Mouse (Mus musculus): ENCODE measurements around the gene Klk10. TPM values are rescaled to one million over a fixed set of nuclear protein-coding genes. Genes with fewer than 3 reads are reported as not detected.
A peak's percentile ranks its signal among the peaks of the same experiment; 100 is the strongest.

Gene Klk10
- polyA plus RNA-seq (2012; rRNA removed) (0.02 and 0.10 TPM in 2 replicates), polyA plus RNA-seq (2014; fragmentation: Nextera tagmentation; extraction: Ambion mirVana) (not detected in 2 replicates)

- Histone ChIP-seq H3K9ac (replicated peaks) (no peak within 1 kb of the TSS), H3K36me3 (replicated peaks; ENCODE audit: control insufficient read depth, insufficient read depth, low read depth) (no peaks in the 10 kb centered on the region), H3K4me1 (replicated peaks; ENCODE audit: control insufficient read depth in 2 of 2, insufficient read depth in 2 of 2, low read length in 1 of 2) (no peaks in the 10 kb centered on the region), H3K27me3 (ENCODE audit: control insufficient read depth, insufficient read depth, low read length) (no peaks in the 10 kb centered on the region), H3K4me2 (ENCODE audit: low read depth) (no peak within 1 kb of the TSS), H3K4me3 (ENCODE audit: insufficient read depth in 1 of 2, low read depth in 2 of 2, low read length in 2 of 2) (no peak within 1 kb of the TSS), H3K9me3 (ENCODE audit: control insufficient read depth, low read length) (no peaks in the 10 kb centered on the region), H3K27ac (no peak within 1 kb of the TSS)
- 33% methylated on average over 5 of the region's 5 CpGs for WGBS (ENCODE audit: insufficient replicate concordance)
- DNase-seq (ENCODE audit: low read depth in 3 of 3, low spot score in 3 of 3) (no peak), ATAC-seq (ENCODE audit: insufficient read depth) (no peak)
- TF ChIP-seq CTCF (IDR thresholded peaks at IDR 0.05; ENCODE audit: low read depth) (no peak), EP300 (IDR thresholded peaks at IDR 0.05; ENCODE audit: low read depth) (no peak)
Measured at GRCm38 (mm10) chr7:43780746-43781145, at the start of gene Klk10. TSS of gene Klk10 (plus strand) at chr7:43781035.

DNA sequence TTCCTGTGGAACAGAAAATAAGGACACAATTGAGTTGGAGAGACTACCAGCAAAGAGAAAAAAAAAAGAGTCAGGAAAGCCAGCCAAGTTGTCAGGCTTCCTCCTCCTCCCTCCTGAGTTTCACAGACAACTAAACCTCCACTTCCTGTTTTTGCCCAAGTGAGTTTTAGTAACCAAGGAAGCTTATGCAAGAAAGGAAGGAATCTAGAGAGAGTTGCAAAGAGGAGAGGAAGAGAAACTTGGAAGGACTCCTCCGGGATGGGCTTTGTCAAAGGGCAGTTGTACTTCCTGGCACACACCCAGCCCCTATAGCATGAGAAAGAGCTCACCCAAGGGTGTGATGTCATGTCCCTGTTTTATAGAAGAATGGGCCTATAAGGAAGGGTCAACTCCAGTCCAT is 33.0 kb upstream of the Klk10 start:
- H3K4me2 ChIP-seq (ENCODE audit: low read depth), result no peak overlapping the region
- no peak overlapping the region for H3K9ac ChIP-seq (replicated peaks)
- no peak for ATAC-seq (ENCODE audit: insufficient read depth)
- no peak overlapping the region for H3K4me3 ChIP-seq (ENCODE audit: insufficient read depth in 1 of 2, low read depth in 2 of 2, low read length in 2 of 2)
- no peak overlapping the region for H3K27ac ChIP-seq
- no peaks in the 10 kb centered on the region for H3K4me1 ChIP-seq (replicated peaks; ENCODE audit: control insufficient read depth in 2 of 2, insufficient read depth in 2 of 2, low read length in 1 of 2)
- no peak for TF ChIP-seq CTCF (IDR thresholded peaks at IDR 0.05; ENCODE audit: low read depth)
- TF ChIP-seq EP300 (IDR thresholded peaks at IDR 0.05; ENCODE audit: low read depth), result no peak
- no peaks in the 10 kb centered on the region for H3K36me3 ChIP-seq (replicated peaks; ENCODE audit: control insufficient read depth, insufficient read depth, low read depth)
- no peaks in the 10 kb centered on the region for H3K27me3 ChIP-seq (ENCODE audit: control insufficient read depth, insufficient read depth, low read length)
- H3K9me3 ChIP-seq (ENCODE audit: control insufficient read depth, low read length), result no peaks in the 10 kb centered on the region
- DNase-seq (ENCODE audit: low read depth in 3 of 3, low spot score in 3 of 3), result peak in 1 of 3 experiments; percentile 4
- WGBS (ENCODE audit: insufficient replicate concordance), result 19% methylated on average over 1 of the region's 1 CpGs

GRCm38 (mm10) chr7:43752806-43753205 is 28.0 kb upstream of the Klk10 start:
- WGBS (ENCODE audit: insufficient replicate concordance), result 26% methylated on average over 2 of the region's 2 CpGs

GRCm38 (mm10) chr7:43766484-43766883 is 14.4 kb upstream of the Klk10 start:
- ATAC-seq (ENCODE audit: insufficient read depth) (no peak), DNase-seq (ENCODE audit: low read depth in 3 of 3, low spot score in 3 of 3) (no peak)
- Histone ChIP-seq H3K27me3 (ENCODE audit: control insufficient read depth, insufficient read depth, low read length) (no peaks in the 10 kb centered on the region), H3K4me3 (ENCODE audit: insufficient read depth in 1 of 2, low read depth in 2 of 2, low read length in 2 of 2) (no peak overlapping the region), H3K9ac (replicated peaks) (no peak overlapping the region), H3K27ac (no peak overlapping the region), H3K36me3 (replicated peaks; ENCODE audit: control insufficient read depth, insufficient read depth, low read depth) (no peaks in the 10 kb centered on the region), H3K4me1 (replicated peaks; ENCODE audit: control insufficient read depth in 2 of 2, insufficient read depth in 2 of 2, low read length in 1 of 2) (no peaks in the 10 kb centered on the region), H3K9me3 (ENCODE audit: control insufficient read depth, low read length) (no peaks in the 10 kb centered on the region), H3K4me2 (ENCODE audit: low read depth) (no peak overlapping the region)
- TF ChIP-seq EP300 (IDR thresholded peaks at IDR 0.05; ENCODE audit: low read depth) (no peak), CTCF (IDR thresholded peaks at IDR 0.05; ENCODE audit: low read depth) (no peak)
- WGBS (ENCODE audit: insufficient replicate concordance), result 35% methylated on average over 8 of the region's 8 CpGs

More at GRCm38 (mm10) chr7:43752806-43753205, 28.0 kb upstream of the Klk10 start:
- ATAC-seq (ENCODE audit: insufficient read depth) (no peak), DNase-seq (ENCODE audit: low read depth in 3 of 3, low spot score in 3 of 3) (no peak)
- Histone ChIP-seq H3K9me3 (ENCODE audit: control insufficient read depth, low read length) (no peaks in the 10 kb centered on the region), H3K36me3 (replicated peaks; ENCODE audit: control insufficient read depth, insufficient read depth, low read depth) (no peaks in the 10 kb centered on the region), H3K4me3 (ENCODE audit: insufficient read depth in 1 of 2, low read depth in 2 of 2, low read length in 2 of 2) (no peak overlapping the region), H3K27ac (no peak overlapping the region), H3K4me1 (replicated peaks; ENCODE audit: control insufficient read depth in 2 of 2, insufficient read depth in 2 of 2, low read length in 1 of 2) (no peaks in the 10 kb centered on the region), H3K27me3 (ENCODE audit: control insufficient read depth, insufficient read depth, low read length) (no peaks in the 10 kb centered on the region), H3K4me2 (ENCODE audit: low read depth) (no peak overlapping the region), H3K9ac (replicated peaks) (no peak overlapping the region)
- TF ChIP-seq CTCF (IDR thresholded peaks at IDR 0.05; ENCODE audit: low read depth) (no peak), EP300 (IDR thresholded peaks at IDR 0.05; ENCODE audit: low read depth) (no peak)

DNA sequence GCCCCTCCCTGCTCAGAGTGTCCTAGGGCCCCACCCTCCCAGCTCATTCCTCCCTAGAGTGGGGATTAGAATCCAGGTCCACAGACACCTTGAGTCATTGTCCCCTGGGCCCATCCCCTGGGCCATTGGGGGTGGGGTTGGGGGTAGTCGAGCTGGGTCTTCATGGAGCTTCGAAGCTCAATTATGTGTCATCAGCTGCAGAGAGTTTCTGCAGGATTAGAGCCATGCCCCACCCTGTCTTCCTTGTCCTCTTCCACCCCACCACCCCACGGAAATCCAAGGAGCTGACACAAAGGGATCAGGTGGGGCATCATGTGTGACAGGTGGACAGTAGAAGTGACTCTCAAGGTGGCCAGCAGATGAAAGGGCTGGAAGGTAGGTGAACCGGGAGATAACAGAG is 12.2 kb upstream of the Klk10 start, which contains the start of gene Klk12:
Gene Klk12 (plus strand): TSS at position 301 of the 400 bp plus-strand sequence.
- Histone ChIP-seq H3K9me3 (ENCODE audit: control insufficient read depth, low read length) (no peaks in the 10 kb centered on the region), H3K9ac (replicated peaks) (no peak within 1 kb of the TSS), H3K4me1 (replicated peaks; ENCODE audit: control insufficient read depth in 2 of 2, insufficient read depth in 2 of 2, low read length in 1 of 2) (no peaks in the 10 kb centered on the region), H3K4me3 (ENCODE audit: insufficient read depth in 1 of 2, low read depth in 2 of 2, low read length in 2 of 2) (no peak within 1 kb of the TSS), H3K27ac (no peak within 1 kb of the TSS), H3K27me3 (ENCODE audit: control insufficient read depth, insufficient read depth, low read length) (no peaks in the 10 kb centered on the region), H3K36me3 (replicated peaks; ENCODE audit: control insufficient read depth, insufficient read depth, low read depth) (no peaks in the 10 kb centered on the region), H3K4me2 (ENCODE audit: low read depth) (no peak within 1 kb of the TSS)
- no peak for ATAC-seq (ENCODE audit: insufficient read depth)
- TF ChIP-seq CTCF (IDR thresholded peaks at IDR 0.05; ENCODE audit: low read depth) (no peak), EP300 (IDR thresholded peaks at IDR 0.05; ENCODE audit: low read depth) (no peak)
- 47% methylated on average over 4 of the region's 4 CpGs for WGBS (ENCODE audit: insufficient replicate concordance)
- no peak for DNase-seq (ENCODE audit: low read depth in 3 of 3, low spot score in 3 of 3)

Data from liver, embryonic 14.5 days (tissue).